Mouse (Mus musculus): ENCODE results near the gene Ermard. TPM values are rescaled to one million over a fixed set of nuclear protein-coding genes. Genes with fewer than 3 reads are reported as not detected.

Ermard gene
- polyA plus RNA-seq, 1 experiment from 2014 or later = 71.3 TPM

GRCm38 (mm10) chr17:15129630-15130287 lies 88.8 kb downstream of the Ermard start:
- no peaks in the 10 kb centered on the region for H3K36me3 ChIP-seq (ENCODE audit: control insufficient read depth, insufficient read depth, low read length)
- no peak for ATAC-seq (ENCODE audit: low FRiP score, low TSS enrichment)
- no peak overlapping the region for H3K9ac ChIP-seq (replicated peaks; ENCODE audit: low read length)
- H3K4me1 ChIP-seq (ENCODE audit: control insufficient read depth, insufficient read depth, low read length) = no peaks in the 10 kb centered on the region
- H3K27me3 ChIP-seq (ENCODE audit: control insufficient read depth, insufficient read depth, low read length) = no peaks in the 10 kb centered on the region
- H3K9me3 ChIP-seq (ENCODE audit: control insufficient read depth, low read length) = no peaks in the 10 kb centered on the region
- DNase-seq = no peak
- no peak overlapping the region for H3K4me2 ChIP-seq (ENCODE audit: low read length)
- no peak overlapping the region for H3K27ac ChIP-seq (replicated peaks; ENCODE audit: low read depth, low read length)
- WGBS = 80% methylated on average over 9 of the region's 9 CpGs
- no peak overlapping the region for H3K4me3 ChIP-seq (replicated peaks; ENCODE audit: low read depth, low read length)

GRCm38 (mm10) chr17:15130288-15130656 lies 89.3 kb downstream of the Ermard start:
- Histone ChIP-seq H3K9ac (replicated peaks; ENCODE audit: low read length) (no peak overlapping the region), H3K9me3 (ENCODE audit: control insufficient read depth, low read length) (no peaks in the 10 kb centered on the region), H3K4me2 (ENCODE audit: low read length) (no peak overlapping the region), H3K4me3 (replicated peaks; ENCODE audit: low read depth, low read length) (no peak overlapping the region), H3K36me3 (ENCODE audit: control insufficient read depth, insufficient read depth, low read length) (no peaks in the 10 kb centered on the region), H3K4me1 (ENCODE audit: control insufficient read depth, insufficient read depth, low read length) (no peaks in the 10 kb centered on the region), H3K27ac (replicated peaks; ENCODE audit: low read depth, low read length) (no peak overlapping the region), H3K27me3 (ENCODE audit: control insufficient read depth, insufficient read depth, low read length) (no peaks in the 10 kb centered on the region)
- ATAC-seq (ENCODE audit: low FRiP score, low TSS enrichment) (no peak), DNase-seq (no peak)
- 90% methylated on average over 3 of the region's 3 CpGs for WGBS

GRCm38 (mm10) chr17:15134905-15135669 lies 94.1 kb downstream of the Ermard start:
- WGBS = 92% methylated on average over 12 of the region's 12 CpGs

GRCm38 (mm10) chr17:15137443-15137842 lies 96.4 kb downstream of the Ermard start:
- H3K9ac ChIP-seq (replicated peaks; ENCODE audit: low read length) = no peak overlapping the region
- H3K27ac ChIP-seq (replicated peaks; ENCODE audit: low read depth, low read length) = no peak overlapping the region
- H3K36me3 ChIP-seq (ENCODE audit: control insufficient read depth, insufficient read depth, low read length) = no peaks in the 10 kb centered on the region
- no peak overlapping the region for H3K4me2 ChIP-seq (ENCODE audit: low read length)
- no peaks in the 10 kb centered on the region for H3K4me1 ChIP-seq (ENCODE audit: control insufficient read depth, insufficient read depth, low read length)
- H3K4me3 ChIP-seq (replicated peaks; ENCODE audit: low read depth, low read length) = no peak overlapping the region
- 71% methylated on average over 5 of the region's 5 CpGs for WGBS
- ATAC-seq (ENCODE audit: low FRiP score, low TSS enrichment) (no peak), DNase-seq (no peak)
- no peaks in the 10 kb centered on the region for H3K9me3 ChIP-seq (ENCODE audit: control insufficient read depth, low read length)
- H3K27me3 ChIP-seq (ENCODE audit: control insufficient read depth, insufficient read depth, low read length) = no peaks in the 10 kb centered on the region

More at GRCm38 (mm10) chr17:15134905-15135669, 94.1 kb downstream of the Ermard start:
- Histone ChIP-seq H3K9ac (replicated peaks; ENCODE audit: low read length) (no peak overlapping the region), H3K27ac (replicated peaks; ENCODE audit: low read depth, low read length) (no peak overlapping the region), H3K4me2 (ENCODE audit: low read length) (no peak overlapping the region), H3K9me3 (ENCODE audit: control insufficient read depth, low read length) (no peaks in the 10 kb centered on the region), H3K4me1 (ENCODE audit: control insufficient read depth, insufficient read depth, low read length) (no peaks in the 10 kb centered on the region), H3K36me3 (ENCODE audit: control insufficient read depth, insufficient read depth, low read length) (no peaks in the 10 kb centered on the region), H3K27me3 (ENCODE audit: control insufficient read depth, insufficient read depth, low read length) (no peaks in the 10 kb centered on the region), H3K4me3 (replicated peaks; ENCODE audit: low read depth, low read length) (no peak overlapping the region)
- DNase-seq = no peak
- no peak for ATAC-seq (ENCODE audit: low FRiP score, low TSS enrichment)

Other genes with a start within 250 kb of the Ermard start
- gene Wdr27, start 98.0 kb upstream of the Ermard start, polyA plus RNA-seq (2014; fragmentation: Nextera tagmentation; extraction: Ambion mirVana) = 8.9 and 9.6 TPM in 2 replicates
- gene 1600012H06Rik, start 98.0 kb upstream of the Ermard start, polyA plus RNA-seq (2014; fragmentation: Nextera tagmentation; extraction: Ambion mirVana) = 17.4 and 26.1 TPM in 2 replicates
- gene Phf10, start 79.9 kb upstream of the Ermard start, polyA plus RNA-seq (2014; fragmentation: Nextera tagmentation; extraction: Ambion mirVana) = 21.5 and 25.2 TPM in 2 replicates
- 8.4 and 8.8 TPM in 2 replicates for gene 9030025P20Rik, start 62.7 kb upstream of the Ermard start, polyA plus RNA-seq (2014; fragmentation: Nextera tagmentation; extraction: Ambion mirVana)
- 0.36 TPM in 1 of 2 replicates, not detected in the other for gene Gm3417, start 62.4 kb upstream of the Ermard start, polyA plus RNA-seq (2014; fragmentation: Nextera tagmentation; extraction: Ambion mirVana)
- 5.3 and 8.1 TPM in 2 replicates for gene Gm3435, start 31.0 kb upstream of the Ermard start, polyA plus RNA-seq (2014; fragmentation: Nextera tagmentation; extraction: Ambion mirVana)
- 0.46 and 1.1 TPM in 2 replicates for gene Tcte3, start 280 bp downstream of the Ermard start, polyA plus RNA-seq (2014; fragmentation: Nextera tagmentation; extraction: Ambion mirVana)
- 3.9 and 4.3 TPM in 2 replicates for gene Gm3448, start 329 bp downstream of the Ermard start, polyA plus RNA-seq (2014; fragmentation: Nextera tagmentation; extraction: Ambion mirVana)

Measured in midbrain, embryonic 14.5 days (tissue).